Mouse (Mus musculus): ENCODE data around the gene Kif21a.

DNA sequence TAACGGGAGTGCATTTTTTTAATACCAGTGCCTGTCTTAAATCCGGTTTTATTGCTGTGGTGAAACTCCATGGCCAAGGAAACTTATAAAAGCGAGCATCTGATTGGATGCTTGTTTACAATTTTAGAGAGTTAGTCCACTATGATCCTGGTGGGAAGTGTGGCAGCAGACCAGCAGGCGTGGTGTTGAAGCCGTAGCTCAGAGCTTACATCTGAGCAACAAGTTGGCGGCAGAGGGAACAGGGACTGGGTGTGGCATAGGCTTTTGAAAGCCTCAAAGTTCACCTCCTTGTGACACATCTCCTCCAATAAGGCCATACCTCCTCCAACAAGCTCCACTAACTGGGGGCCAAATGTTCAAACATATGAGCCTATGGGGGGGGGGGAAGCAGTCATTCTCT lies 46.9 kb upstream of the Kif21a start:
- TF ChIP-seq POLR2A (IDR thresholded peaks at IDR 0.05; ENCODE audit: borderline replicate concordance, extremely low read depth, insufficient read depth, insufficient read length, poor library complexity, severe bottlenecking): no peak
- TF ChIP-seq CTCF (IDR thresholded peaks at IDR 0.05; ENCODE audit: borderline replicate concordance, extremely low read depth, insufficient read depth, insufficient read length): no peak

All from brain, embryonic 14.5 days (tissue).